Mouse (Mus musculus): ENCODE measurements at regions not wholly inside any gene's neighbourhood (a gene's known extent, or its start where the extent isn't known, plus 50 kb on each side); places are given as distances from the start of the nearest gene placed in this dataset.

- DNase-seq, result no peak
Measured at GRCm38 (mm10) chr19:21144659-21145283, 127.3 kb upstream of the Zfand5 start.

GRCm38 (mm10) chr19:21143970-21144595 is 128.0 kb upstream of the Zfand5 start:
- peak; percentile 21 to 54 for DNase-seq

- DNase-seq, result no peak
Measured at GRCm38 (mm10) chr19:21140456-21140855, 131.6 kb upstream of the Zfand5 start.

- no peak for DNase-seq
Measured at GRCm38 (mm10) chr19:21138998-21139495, 133.0 kb upstream of the Zfand5 start.

GRCm38 (mm10) chr19:21136756-21137155 is 135.3 kb upstream of the Zfand5 start:
- DNase-seq, result peak; percentile 62 to 66

GRCm38 (mm10) chr19:21135998-21136380 is 136.1 kb upstream of the Zfand5 start:
- peak in 1 of 2 experiments; percentile 51 for DNase-seq

- DNase-seq, result peak; percentile 79 to 85
Measured at GRCm38 (mm10) chr19:21135297-21135997, 136.6 kb upstream of the Zfand5 start.

GRCm38 (mm10) chr19:21129653-21130052 is 142.4 kb upstream of the Zfand5 start:
- no peak for DNase-seq

- DNase-seq, result no peak
Measured at GRCm38 (mm10) chr19:21127079-21127745, 144.9 kb upstream of the Zfand5 start.

GRCm38 (mm10) chr19:21126670-21127069 is 145.4 kb upstream of the Zfand5 start:
- no peak for DNase-seq

GRCm38 (mm10) chr19:21119477-21119876 is 152.6 kb upstream of the Zfand5 start:
- no peak for DNase-seq

GRCm38 (mm10) chr19:21118782-21119181 is 153.3 kb upstream of the Zfand5 start:
- no peak for DNase-seq

GRCm38 (mm10) chr19:21115693-21116092 is 156.4 kb upstream of the Zfand5 start:
- DNase-seq, result no peak

- no peak for DNase-seq
Measured at GRCm38 (mm10) chr19:21111836-21112235, 157.8 kb upstream of the Tmc1 start.

GRCm38 (mm10) chr19:21108311-21108710 is 154.3 kb upstream of the Tmc1 start:
- DNase-seq, result no peak

GRCm38 (mm10) chr19:21107741-21108140 is 153.7 kb upstream of the Tmc1 start:
- no peak for DNase-seq

- no peak for DNase-seq
Measured at GRCm38 (mm10) chr19:21107275-21107674, 153.3 kb upstream of the Tmc1 start.

- no peak for DNase-seq
Measured at GRCm38 (mm10) chr19:21106766-21107165, 152.8 kb upstream of the Tmc1 start.

GRCm38 (mm10) chr19:21106241-21106669 is 152.3 kb upstream of the Tmc1 start:
- DNase-seq, result peak in 1 of 2 experiments; percentile 17

- no peak for DNase-seq
Measured at GRCm38 (mm10) chr19:21105004-21105403, 151.0 kb upstream of the Tmc1 start.

GRCm38 (mm10) chr19:21104462-21104936 is 150.5 kb upstream of the Tmc1 start:
- peak in 1 of 2 experiments; percentile 33 for DNase-seq

GRCm38 (mm10) chr19:21077771-21078548 is 124.0 kb upstream of the Tmc1 start:
- no peak for DNase-seq
